Mouse (Mus musculus) small intestine, adult 2 months (tissue): Measurements from ENCODE around the gene Abcc8.

Experiments used
- CTCF ChIP-seq: fragments of 200-500 bp; IDR thresholded peaks from 2 replicates; pipeline ENCODE4 v1.5.1; 2012; ENCODE audit warnings: low read depth, mild to moderate bottlenecking, control low read depth, inconsistent platforms, low read length, moderate library complexity, mixed read lengths; ENCODE audit not compliant: insufficient replicate concordance, insufficient read length; ENCODE audit errors: extremely low read depth
- POLR2A ChIP-seq: fragments of 200-500 bp; IDR thresholded peaks from 2 replicates; pipeline ENCODE4 v1.6.1; 2012; ENCODE audit warnings: low read depth, mild to moderate bottlenecking, control low read depth, inconsistent platforms, low read length, moderate library complexity

- no peak for TF ChIP-seq POLR2A
- no peak for TF ChIP-seq CTCF
Observed at GRCm38 (mm10) chr7:46131806-46132205, 48.0 kb downstream of the Abcc8 start.
